Mouse (Mus musculus): ENCODE measurements around the gene Slfn9. TPM values are rescaled to one million over a fixed set of nuclear protein-coding genes. Genes with fewer than 3 reads are reported as not detected.
"Not testable (repeated sequence)": the region's sequence is repeated elsewhere in the genome, so short reads cannot be mapped to it uniquely, and the experiment has no call there.

Gene Slfn9
- total RNA-seq, 2 experiments from 2014 or later = 5.6 to 6.9 TPM

- intact Hi-C loops (cut with DNase I) = no loop called here
Observed at GRCm38 (mm10) chr11:82961743-82962142, 29.9 kb downstream of the Slfn9 start.

DNA sequence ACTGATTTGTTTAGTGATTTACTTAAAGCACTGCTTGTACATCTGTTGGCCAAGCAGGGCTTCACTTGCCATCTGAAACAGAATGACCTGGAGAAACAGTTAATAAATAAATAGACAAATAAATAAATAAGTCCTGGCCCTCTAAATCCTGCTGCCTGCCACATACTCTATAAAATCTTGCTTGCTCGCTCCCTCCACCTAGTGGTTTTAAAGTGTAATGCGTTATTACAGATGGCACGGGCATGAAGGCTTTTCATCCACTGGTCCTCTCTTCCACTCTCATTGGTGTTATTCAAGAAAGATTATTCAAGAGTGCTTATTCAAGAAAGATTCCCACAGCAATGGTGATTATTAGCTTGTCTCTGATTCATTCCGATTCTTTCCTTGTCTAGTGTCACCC is 32.0 kb downstream of the Slfn9 start:
- intact Hi-C loops (cut with DNase I) = loop anchor here (1.0 to 2.0 kb wide), 2 partner anchors 25 to 44 kb away; no protein-coding TSS in a partner anchor
- peak; percentile 65 to 75 for DNase-seq

More at GRCm38 (mm10) chr11:82961743-82962142, 29.9 kb downstream of the Slfn9 start:
- DNase-seq = no peak

DNA sequence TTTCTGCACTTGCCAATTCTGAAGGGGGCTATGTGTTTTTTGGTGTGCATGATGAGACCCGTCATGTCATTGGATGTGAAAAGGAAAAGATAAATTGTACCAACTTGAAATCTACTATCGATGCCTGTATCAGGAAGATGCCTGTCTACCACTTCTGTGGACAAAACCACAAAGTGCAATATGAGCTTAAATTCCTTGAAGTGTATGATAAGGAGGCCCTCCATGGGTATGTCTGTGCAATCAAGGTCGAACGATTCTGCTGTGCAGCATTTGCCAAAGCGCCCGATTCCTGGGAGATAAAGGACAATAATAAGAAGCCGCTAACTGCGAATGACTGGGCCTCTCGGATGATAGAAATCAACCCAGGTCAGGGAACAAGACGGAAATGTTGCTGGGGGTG is 34.7 kb downstream of the Slfn9 start:
- intact Hi-C loops (cut with DNase I) = no loop called here
- DNase-seq = no peak

DNA sequence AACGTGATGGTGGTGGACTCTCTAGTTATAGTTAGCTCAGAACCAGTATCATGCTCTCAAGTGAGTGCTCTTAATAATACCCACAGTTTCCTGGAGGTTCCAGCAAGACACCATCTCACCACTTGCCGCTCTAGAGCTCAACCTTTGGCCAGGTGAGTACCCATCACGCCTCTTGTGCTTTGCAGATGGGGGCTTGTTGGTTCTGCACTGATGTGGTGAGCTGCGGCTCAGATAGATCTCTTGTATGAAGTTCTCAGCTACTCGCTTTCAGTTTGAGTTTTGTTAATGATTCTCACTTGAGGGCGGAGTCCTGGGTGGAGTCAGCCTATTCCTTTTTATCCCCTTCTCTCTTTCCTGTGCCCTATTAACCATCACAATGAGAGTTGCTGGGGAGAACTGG is 37.0 kb downstream of the Slfn9 start:
- intact Hi-C loops (cut with DNase I) = no loop called here
- no peak for DNase-seq

DNA sequence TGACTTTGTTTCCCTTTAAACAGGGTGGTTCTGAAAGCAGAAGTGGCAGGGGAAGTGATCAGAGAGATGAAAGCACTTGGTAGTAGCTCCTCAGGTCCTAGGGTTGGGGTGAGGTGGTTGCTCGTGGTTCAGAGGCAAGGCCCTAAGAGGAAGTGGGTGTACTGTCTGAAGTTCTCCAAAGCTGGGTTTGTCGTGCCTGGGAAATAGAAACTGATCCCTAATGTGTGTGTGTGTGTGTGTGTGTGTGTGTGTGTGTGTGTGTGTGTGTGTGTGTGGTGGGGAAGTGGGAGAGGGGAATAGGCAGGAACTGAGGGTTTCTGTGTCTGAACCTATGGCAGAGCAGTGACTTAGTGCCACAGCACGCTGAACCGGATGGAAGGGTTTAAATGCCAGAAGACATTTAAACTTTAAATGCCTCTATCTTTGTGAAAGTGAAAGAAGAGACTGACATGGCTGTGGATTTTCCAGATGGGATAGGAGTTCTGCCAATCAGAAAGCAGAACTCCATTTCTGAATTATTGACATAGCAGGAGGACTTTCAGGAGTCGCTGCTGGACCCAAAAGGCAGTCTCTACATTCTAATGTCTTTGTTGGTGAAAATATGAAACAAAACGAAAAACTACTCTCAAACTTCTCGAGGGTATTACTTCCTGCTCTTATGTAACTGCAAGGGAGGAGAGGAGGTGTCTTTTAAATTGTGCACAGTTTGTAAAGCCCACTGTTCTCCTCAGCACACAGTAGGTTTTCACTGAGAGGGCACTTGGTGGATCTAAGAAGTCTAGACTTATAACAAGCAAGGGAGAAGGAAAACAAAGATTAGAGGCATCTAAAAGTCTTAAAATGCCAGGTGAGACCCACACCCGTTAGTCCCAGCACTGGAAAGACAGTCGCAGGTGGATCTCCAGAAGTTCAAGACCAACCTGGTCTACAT is 38.8 kb downstream of the Slfn9 start:
- intact Hi-C loops (cut with DNase I) = no loop called here
- peak; percentile 45 to 47 for DNase-seq

DNA sequence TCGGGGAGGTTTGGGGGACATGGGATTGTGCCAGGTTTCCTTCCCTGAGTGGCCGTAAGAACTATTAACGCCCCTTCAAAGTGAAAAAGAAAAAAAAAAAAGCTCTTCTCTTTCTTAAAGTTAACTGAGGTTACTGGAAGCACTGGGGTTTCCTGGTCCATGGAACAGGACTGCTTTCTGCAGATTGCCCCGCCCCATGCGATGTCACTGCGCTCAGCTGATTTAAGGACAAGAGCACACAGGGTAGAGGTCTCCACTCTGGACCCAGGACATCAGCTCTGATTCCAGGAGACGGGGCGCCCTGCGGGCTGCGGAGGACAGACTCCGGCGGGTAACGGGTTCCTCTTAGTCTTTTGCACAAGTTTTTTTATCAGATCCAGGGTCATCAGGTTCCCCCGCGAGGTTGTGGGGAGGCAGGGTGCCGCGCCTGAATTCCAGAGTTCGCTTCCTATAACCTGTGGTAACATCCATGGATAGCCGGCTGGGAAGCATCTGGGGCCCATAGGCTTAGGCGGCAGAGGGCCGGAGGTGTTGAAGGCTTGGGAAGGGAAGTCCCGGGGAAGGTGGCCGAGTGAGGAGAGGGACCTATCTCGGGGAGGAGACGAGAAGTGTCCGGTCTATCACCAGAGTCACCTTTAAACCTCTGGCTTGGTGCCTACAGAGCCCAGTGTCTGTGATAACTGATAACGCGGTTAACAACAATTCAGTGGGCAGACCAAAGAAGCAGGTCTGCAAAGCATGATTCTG is 39.6 kb downstream of the Slfn9 start:
- intact Hi-C loops (cut with DNase I) = no loop called here
- peak; percentile 80 to 82 for DNase-seq

DNA sequence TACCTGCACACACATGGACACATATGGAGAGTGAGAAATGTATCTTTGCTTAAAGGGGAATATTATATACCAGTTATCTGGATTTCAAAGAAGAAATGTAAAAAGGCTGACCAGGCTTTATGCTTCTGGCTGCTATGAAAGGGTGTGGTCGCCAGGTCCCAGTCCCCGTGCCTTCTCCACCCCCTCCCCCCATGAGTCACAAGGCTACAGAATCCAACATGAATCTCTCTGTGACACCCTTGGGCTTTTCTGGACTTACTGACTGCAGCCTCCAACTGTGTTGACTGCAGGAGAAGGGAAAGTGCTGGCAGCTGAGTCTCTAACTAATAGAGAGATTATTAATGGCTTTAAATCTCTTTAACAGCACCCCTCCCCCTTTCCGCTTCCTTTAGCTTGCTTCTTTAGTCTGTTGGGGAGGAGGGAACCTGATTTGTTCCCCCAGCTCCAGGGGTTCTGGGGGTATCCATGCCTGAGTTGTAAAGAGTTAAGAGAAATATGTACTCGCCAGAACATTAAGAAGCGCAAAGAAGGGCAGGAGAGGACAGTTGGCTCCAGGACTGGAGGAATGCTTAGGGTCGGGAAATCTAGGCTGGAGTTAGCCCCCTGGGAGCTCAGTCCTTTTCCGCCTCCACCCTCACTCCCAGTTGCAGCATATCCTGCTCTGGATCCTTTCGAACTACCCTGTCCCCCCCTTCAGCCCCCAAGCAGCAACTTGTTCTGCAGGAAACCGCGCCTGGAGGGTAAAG is 40.7 kb downstream of the Slfn9 start, which contains the start of gene Slfn5:
Gene Slfn5 (plus strand): TSS at position 614 of the 746 bp plus-strand sequence.
- intact Hi-C loops (cut with DNase I) = no loop called here
- peak; percentile 73 for DNase-seq

DNA sequence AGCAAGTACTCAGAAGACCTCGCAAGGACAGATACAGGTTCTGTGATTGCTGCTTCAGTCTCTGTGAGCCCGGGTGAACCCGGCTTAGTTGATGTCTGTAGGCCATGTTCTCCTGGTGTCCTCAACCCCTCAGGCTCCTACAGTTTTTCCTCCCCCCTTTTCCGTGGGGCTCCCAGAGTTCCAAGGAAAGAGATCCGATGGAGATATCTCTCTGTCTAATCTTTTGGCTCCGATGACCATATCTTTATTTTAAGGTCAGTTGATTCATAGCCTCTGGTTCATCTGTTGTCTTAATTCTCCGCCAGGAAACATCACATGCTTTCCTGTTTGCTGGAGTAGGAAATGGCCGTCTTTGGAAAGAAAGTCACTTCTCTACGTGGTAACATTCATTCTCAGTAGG is 42.6 kb downstream of the Slfn9 start:
- intact Hi-C loops (cut with DNase I) = no loop called here
- DNase-seq = no peak

GRCm38 (mm10) chr11:82947457-82947856 is 44.2 kb downstream of the Slfn9 start:
- no peak for DNase-seq
- intact Hi-C loops (cut with DNase I) = no loop called here

- intact Hi-C loops (cut with DNase I) = no loop called here
- DNase-seq = no peak
Observed at GRCm38 (mm10) chr11:82945636-82946035, 46.0 kb downstream of the Slfn9 start.

DNA sequence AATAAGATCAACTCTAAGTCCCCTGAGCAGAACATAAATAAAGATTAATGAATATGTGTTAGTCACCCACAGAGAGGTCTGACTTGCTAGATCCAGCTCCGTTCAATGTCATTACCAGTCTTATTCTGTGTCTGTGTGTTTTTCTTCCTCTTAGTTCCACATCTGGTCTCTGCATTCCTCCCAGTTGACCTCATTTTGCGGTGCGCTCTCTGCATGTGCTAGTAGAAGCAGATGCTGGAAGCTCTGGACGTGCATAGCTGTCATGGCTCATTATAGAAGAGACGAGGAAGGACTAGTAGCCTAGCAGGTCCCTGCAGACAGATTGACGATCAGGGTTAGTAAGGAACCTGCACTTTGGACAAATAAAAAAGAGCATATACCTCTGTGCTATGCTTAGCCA is 48.3 kb downstream of the Slfn9 start:
- no peak for DNase-seq
- intact Hi-C loops (cut with DNase I) = no loop called here

DNA sequence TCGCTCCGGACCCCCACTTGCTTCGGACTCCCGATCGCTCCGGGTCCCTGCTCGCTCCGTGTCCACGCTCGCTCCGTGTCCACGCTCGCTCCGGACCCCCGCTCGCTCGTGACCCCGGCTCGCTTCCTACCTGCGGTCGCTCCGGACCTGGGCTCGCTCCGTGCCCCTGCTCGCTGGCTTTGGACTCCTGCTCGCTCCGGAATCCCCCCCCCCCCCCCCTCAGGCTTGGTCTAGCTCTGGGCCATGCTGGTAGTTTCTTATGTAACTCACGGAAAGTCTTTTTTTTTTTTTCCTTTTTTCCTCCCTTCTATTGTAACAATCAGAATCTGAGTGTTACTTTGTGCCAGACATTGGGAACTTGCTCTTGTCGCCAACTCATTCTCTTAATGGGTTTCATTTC is 58.4 kb downstream of the Slfn9 start:
- intact Hi-C loops (cut with DNase I) = no loop called here
- no peak for DNase-seq

GRCm38 (mm10) chr11:82931671-82932450 is 59.8 kb downstream of the Slfn9 start:
- intact Hi-C loops (cut with DNase I) = not testable (repeated sequence)

DNA sequence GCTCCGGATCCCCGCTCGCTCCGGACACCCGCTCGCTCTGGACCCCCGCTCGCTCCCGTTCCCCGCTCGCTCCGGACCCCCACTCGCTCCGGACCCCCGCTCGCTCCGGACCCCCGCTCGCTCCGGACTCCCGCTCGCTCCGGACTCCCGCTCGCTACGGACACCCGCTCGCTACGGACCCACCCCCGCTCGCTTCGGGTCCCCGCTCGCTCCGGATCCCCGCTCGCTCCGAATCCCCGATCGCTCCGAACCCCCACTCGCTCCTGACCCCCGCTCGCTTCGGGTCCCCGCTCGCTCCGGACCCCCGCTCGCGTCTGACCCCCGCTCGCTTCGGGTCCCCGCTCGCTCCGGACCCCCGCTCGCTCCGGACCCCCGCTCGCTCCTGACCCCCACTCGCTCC is 60.5 kb downstream of the Slfn9 start:
- intact Hi-C loops (cut with DNase I); DNase-seq: not testable (repeated sequence)

More at GRCm38 (mm10) chr11:82931671-82932450, 59.8 kb downstream of the Slfn9 start:
- DNase-seq = not testable (repeated sequence)

DNA sequence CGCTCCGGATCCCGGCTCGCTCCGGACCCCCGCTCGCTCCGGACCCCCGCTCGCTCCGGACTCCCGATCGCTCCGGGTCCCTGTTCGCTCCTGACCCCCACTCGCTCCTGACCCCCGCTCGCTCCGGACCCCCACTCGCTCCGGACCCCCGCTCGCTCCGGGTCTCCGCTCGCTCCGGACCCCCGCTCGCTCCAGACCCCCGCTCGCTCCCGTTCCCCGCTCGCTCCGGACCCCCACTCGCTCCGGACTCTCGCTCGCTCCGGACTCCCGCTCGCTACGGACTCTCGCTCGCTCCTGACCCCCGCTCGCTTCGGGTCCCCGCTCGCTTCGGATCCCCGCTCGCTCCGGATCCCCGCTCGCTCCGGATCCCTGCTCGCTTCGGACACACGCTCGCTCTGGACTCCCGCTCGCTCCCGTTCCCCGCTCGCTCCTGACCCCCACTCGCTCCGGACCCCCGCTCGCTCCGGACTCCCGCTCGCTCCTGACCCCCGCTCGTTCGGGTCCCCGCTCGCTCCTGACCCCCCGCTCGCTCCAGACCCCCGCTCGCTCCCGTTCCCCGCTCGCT is 61.2 kb downstream of the Slfn9 start:
- intact Hi-C loops (cut with DNase I) = not testable (repeated sequence)

GRCm38 (mm10) chr11:82929633-82929950 is 62.0 kb downstream of the Slfn9 start:
- intact Hi-C loops (cut with DNase I) = no loop called here
- DNase-seq = no peak

More for the DNA sequence above, 61.2 kb downstream of the Slfn9 start:
- not testable (repeated sequence) for DNase-seq

- no peak for DNase-seq
- intact Hi-C loops (cut with DNase I) = no loop called here
Observed at GRCm38 (mm10) chr11:82928897-82929632, 62.6 kb downstream of the Slfn9 start.
